Mouse (Mus musculus) liver, embryonic 11.5 days (tissue): ENCODE measurements around the gene Gm43951. TPM values are rescaled to one million over a fixed set of nuclear protein-coding genes. Genes with fewer than 3 reads are reported as not detected.

ENCODE experiments used
- ATAC-seq: fragments of 200-750 bp; cut with Nextera tagmentation; replicated peaks from 2 replicates; pipeline ENCODE4 v1.8.0; 2017; ENCODE audit warnings: moderate number of reproducible peaks, mild to moderate bottlenecking, moderate TSS enrichment, moderate library complexity; ENCODE audit not compliant: low FRiP score
- DNase-seq: peaks from one replicate; pipeline ENCODE4 v3.0.0-alpha.2; 2017; ENCODE audit warnings: low spot score
- H3K27ac ChIP-seq: fragments of 300-500 bp; sonication (generic); 2 replicates; pipeline ENCODE4 v1.5.1; 2014; ENCODE audit warnings: mild to moderate bottlenecking, low read depth, low read length, control low read depth
- H3K27me3 ChIP-seq: fragments of 300-500 bp; sonication (generic); replicated peaks from 2 replicates; pipeline ENCODE4 v1.6.1; 2014; ENCODE audit warnings: low read length, mixed read lengths; ENCODE audit not compliant: control insufficient read depth, insufficient read depth
- H3K36me3 ChIP-seq: fragments of 300-500 bp; sonication (generic); 2 replicates; pipeline ENCODE4 v1.6.1; 2014; ENCODE audit warnings: mild to moderate bottlenecking, low read length, moderate library complexity, mixed read lengths; ENCODE audit not compliant: control insufficient read depth, insufficient read depth
- H3K4me1 ChIP-seq: fragments of 300-500 bp; sonication (generic); replicated peaks from 2 replicates; pipeline ENCODE4 v1.6.1; 2014; ENCODE audit warnings: low read length, mixed read lengths; ENCODE audit not compliant: control insufficient read depth, insufficient read depth
- H3K4me2 ChIP-seq: fragments of 300-500 bp; sonication (generic); 2 replicates; pipeline ENCODE4 v1.6.1; 2014; ENCODE audit warnings: mild to moderate bottlenecking, control low read depth, moderate library complexity
- H3K4me3 ChIP-seq: fragments of 300-500 bp; sonication (generic); 2 replicates; pipeline ENCODE4 v1.5.1; 2014; ENCODE audit warnings: low read depth, low read length, control low read depth
- H3K9ac ChIP-seq: fragments of 300-500 bp; sonication (generic); 2 replicates; pipeline ENCODE4 v1.6.1; 2014; ENCODE audit warnings: low read depth, low read length, control low read depth
- H3K9me3 ChIP-seq: fragments of 300-500 bp; sonication (generic); 2 replicates; pipeline ENCODE4 v1.6.1; 2016; ENCODE audit warnings: low read length, inconsistent platforms, mixed read lengths; ENCODE audit not compliant: control insufficient read depth
- WGBS: fragments of 180-500 bp; shearing (Covaris S2); extraction: QIAGEN DNeasy Blood & Tissue Kit; methylation state at CpG from one replicate; pipeline ENCODE4 v1.1.7; 2014; 5-methylcytosine and 5-hydroxymethylcytosine counted together
- polyA plus RNA-seq: library from polyadenylated mRNA; unstranded; fragments of >200 nt; fragmentation: Nextera tagmentation; extraction: Ambion mirVana; gene quantifications from 2 replicates; pipeline ENCODE4 v1.2.1, GENCODE M21; 2014

Gene Gm43951
- polyA plus RNA-seq, 1 experiment from 2014 or later, result not detected

GRCm38 (mm10) chr11:72214591-72215409 lies 8.2 kb upstream of the Gm43951 start:
- Histone ChIP-seq H3K36me3 (no peaks in the 10 kb centered on the region; the same call in 1 of the 2 replicates), H3K9me3 (no peaks in the 10 kb centered on the region), H3K4me2 (peak overlapping the region; percentile 89), H3K4me3 (peak overlapping the region; percentile 72), H3K9ac (peak overlapping the region; percentile 77), H3K27me3 (no peaks in the 10 kb centered on the region), H3K27ac (no peak overlapping the region), H3K4me1 (0 out of 2 replicates have a peak, but pooled peaks cover 4% of the 10 kb centered on the region)
- DNase-seq (peak; percentile 96), ATAC-seq (peak; percentile 95)
- WGBS, result 1% methylated on average over 51 of the region's 51 CpGs

GRCm38 (mm10) chr11:72207834-72208377 lies 1.3 kb upstream of the Gm43951 start:
- ATAC-seq, result no peak
- no peaks in the 10 kb centered on the region; the same call in 1 of the 2 replicates for H3K36me3 ChIP-seq
- peak overlapping the region; percentile 85 for H3K4me3 ChIP-seq
- peak overlapping the region; percentile 95 for H3K4me2 ChIP-seq
- H3K9me3 ChIP-seq, result no peaks in the 10 kb centered on the region
- peak overlapping the region; percentile 83 for H3K9ac ChIP-seq
- H3K27ac ChIP-seq, result no peak overlapping the region; the same call in 1 of the 2 replicates
- 12% methylated on average over 17 of the region's 17 CpGs for WGBS
- H3K4me1 ChIP-seq, result peaks cover 11% of the 10 kb centered on the region
- no peaks in the 10 kb centered on the region for H3K27me3 ChIP-seq
- DNase-seq, result no peak

- ATAC-seq (peak; percentile 94), DNase-seq (peak; percentile 93)
- no peaks in the 10 kb centered on the region for H3K27me3 ChIP-seq
- peak within 1 kb of the TSS; percentile 95 for H3K4me2 ChIP-seq
- peaks cover 11% of the 10 kb centered on the region for H3K4me1 ChIP-seq
- H3K36me3 ChIP-seq, result no peaks in the 10 kb centered on the region; the same call in 1 of the 2 replicates
- H3K27ac ChIP-seq, result peak within 1 kb of the TSS; percentile 54
- peak within 1 kb of the TSS; percentile 83 for H3K9ac ChIP-seq
- peak within 1 kb of the TSS; percentile 85 for H3K4me3 ChIP-seq
- no peaks in the 10 kb centered on the region for H3K9me3 ChIP-seq
- under 1% methylated on average over 42 of the region's 42 CpGs for WGBS
Observed at GRCm38 (mm10) chr11:72207204-72207833, 679 bp upstream of the Gm43951 start, which contains the start of the genes 4933427D14Rik and Txndc17. 4933427D14Rik (minus strand) TSS chr11:72207459. Txndc17 (plus strand) TSS chr11:72207547.

GRCm38 (mm10) chr11:72205256-72205655 lies 1.4 kb downstream of the Gm43951 start:
- Histone ChIP-seq H3K9ac (0 out of 2 replicates have a peak overlapping the region, but pooled peaks have one; percentile 3), H3K27ac (no peak overlapping the region), H3K4me1 (peaks cover 11% of the 10 kb centered on the region), H3K27me3 (no peaks in the 10 kb centered on the region), H3K36me3 (no peaks in the 10 kb centered on the region; the same call in 1 of the 2 replicates), H3K4me2 (peak overlapping the region; percentile 95), H3K4me3 (peak overlapping the region; percentile 85; the same call in 1 of the 2 replicates), H3K9me3 (no peaks in the 10 kb centered on the region)
- DNase-seq (no peak), ATAC-seq (no peak)
- WGBS, result 81% methylated on average over 6 of the region's 6 CpGs

- Histone ChIP-seq H3K4me3 (no peak overlapping the region), H3K4me2 (no peak overlapping the region), H3K27me3 (no peaks in the 10 kb centered on the region), H3K9me3 (no peaks in the 10 kb centered on the region), H3K4me1 (peaks cover 11% of the 10 kb centered on the region), H3K9ac (no peak overlapping the region), H3K36me3 (peaks cover 2% of the 10 kb centered on the region), H3K27ac (no peak overlapping the region)
- WGBS, result 88% methylated on average over 1 of the region's 1 CpGs
- DNase-seq (no peak), ATAC-seq (no peak)
Observed at GRCm38 (mm10) chr11:72203440-72203839, 3.2 kb downstream of the Gm43951 start.

- DNase-seq (no peak), ATAC-seq (no peak)
- Histone ChIP-seq H3K27ac (no peak overlapping the region), H3K9ac (no peak overlapping the region), H3K4me3 (no peak overlapping the region), H3K36me3 (peaks cover 7% of the 10 kb centered on the region), H3K9me3 (no peaks in the 10 kb centered on the region), H3K4me1 (no peaks in the 10 kb centered on the region), H3K27me3 (no peaks in the 10 kb centered on the region), H3K4me2 (no peak overlapping the region)
- WGBS, result 90% methylated on average over 8 of the region's 8 CpGs
Observed at GRCm38 (mm10) chr11:72196506-72196905, 10.1 kb downstream of the Gm43951 start.

GRCm38 (mm10) chr11:72194259-72194658 lies 12.4 kb downstream of the Gm43951 start:
- DNase-seq, result no peak
- Histone ChIP-seq H3K9me3 (no peaks in the 10 kb centered on the region), H3K36me3 (peaks cover 7% of the 10 kb centered on the region), H3K27ac (no peak overlapping the region), H3K4me2 (no peak overlapping the region), H3K9ac (no peak overlapping the region), H3K4me1 (no peaks in the 10 kb centered on the region), H3K27me3 (no peaks in the 10 kb centered on the region), H3K4me3 (no peak overlapping the region)
- WGBS, result 89% methylated on average over 2 of the region's 2 CpGs
- no peak for ATAC-seq

- H3K27me3 ChIP-seq, result no peaks in the 10 kb centered on the region
- H3K27ac ChIP-seq, result no peak overlapping the region
- H3K9me3 ChIP-seq, result no peaks in the 10 kb centered on the region
- no peak overlapping the region for H3K4me2 ChIP-seq
- ATAC-seq (no peak), DNase-seq (no peak)
- peaks cover 2% of the 10 kb centered on the region; the same call in 1 of the 2 replicates for H3K36me3 ChIP-seq
- no peak overlapping the region for H3K4me3 ChIP-seq
- WGBS, result 87% methylated on average over 1 of the region's 1 CpGs
- no peak overlapping the region for H3K9ac ChIP-seq
- no peaks in the 10 kb centered on the region for H3K4me1 ChIP-seq
Observed at GRCm38 (mm10) chr11:72190857-72191256, 15.8 kb downstream of the Gm43951 start.
